Mouse (Mus musculus): ENCODE measurements around the gene Lamtor4.

The Lamtor4 gene

DNA sequence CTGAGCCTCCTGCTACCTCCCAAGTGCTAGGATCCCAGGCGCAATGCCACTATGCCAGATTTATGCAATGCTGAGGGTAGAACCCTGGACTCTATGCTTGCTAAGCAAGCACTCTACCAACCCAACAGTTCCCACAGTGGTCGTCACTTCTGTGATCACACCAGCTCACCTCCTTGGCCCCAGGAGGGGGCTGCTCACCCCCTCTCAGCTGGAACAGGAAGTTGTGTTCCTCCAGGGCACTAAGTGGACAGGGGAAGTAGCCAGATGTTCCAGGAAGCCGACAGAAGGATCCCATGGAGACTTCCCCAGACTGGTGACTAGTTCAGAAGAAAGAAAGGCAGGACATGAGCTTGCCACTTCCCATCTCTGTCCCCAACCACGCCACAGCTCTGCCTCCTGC lies 6.7 kb downstream of the Lamtor4 start:
- DNase-seq = no peak

DNA sequence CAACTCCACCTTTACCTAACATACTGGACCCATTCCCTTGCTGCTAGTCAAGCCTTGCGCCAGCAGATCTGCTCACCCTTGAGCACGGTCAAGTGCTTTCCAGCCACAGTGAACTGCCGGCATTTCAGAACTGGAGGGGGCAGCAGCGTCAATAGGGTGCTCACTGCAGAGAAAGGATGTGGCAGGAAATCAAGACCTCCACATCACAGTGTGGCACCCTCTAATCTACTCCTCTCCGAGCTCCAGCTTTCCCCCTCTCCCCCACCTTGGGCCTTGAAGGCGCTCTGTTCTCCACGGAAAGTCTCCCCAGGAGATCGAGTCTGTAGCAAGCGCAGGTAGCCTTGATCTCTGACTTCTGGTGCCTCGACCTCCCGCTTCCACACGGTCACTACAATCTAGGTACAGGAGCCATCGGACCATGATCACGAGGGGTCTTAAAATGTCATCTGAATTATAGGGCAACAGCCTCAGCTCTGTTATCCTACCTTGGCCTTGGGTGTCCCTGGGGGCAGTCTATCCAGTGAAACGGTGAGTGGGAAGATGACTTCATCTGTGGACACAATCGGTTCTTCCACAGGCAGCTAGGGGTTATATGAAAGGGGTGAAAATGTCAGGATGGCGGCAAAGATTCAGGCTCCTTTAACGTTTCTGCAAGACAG lies 7.4 kb downstream of the Lamtor4 start:
- no peak for DNase-seq

DNA sequence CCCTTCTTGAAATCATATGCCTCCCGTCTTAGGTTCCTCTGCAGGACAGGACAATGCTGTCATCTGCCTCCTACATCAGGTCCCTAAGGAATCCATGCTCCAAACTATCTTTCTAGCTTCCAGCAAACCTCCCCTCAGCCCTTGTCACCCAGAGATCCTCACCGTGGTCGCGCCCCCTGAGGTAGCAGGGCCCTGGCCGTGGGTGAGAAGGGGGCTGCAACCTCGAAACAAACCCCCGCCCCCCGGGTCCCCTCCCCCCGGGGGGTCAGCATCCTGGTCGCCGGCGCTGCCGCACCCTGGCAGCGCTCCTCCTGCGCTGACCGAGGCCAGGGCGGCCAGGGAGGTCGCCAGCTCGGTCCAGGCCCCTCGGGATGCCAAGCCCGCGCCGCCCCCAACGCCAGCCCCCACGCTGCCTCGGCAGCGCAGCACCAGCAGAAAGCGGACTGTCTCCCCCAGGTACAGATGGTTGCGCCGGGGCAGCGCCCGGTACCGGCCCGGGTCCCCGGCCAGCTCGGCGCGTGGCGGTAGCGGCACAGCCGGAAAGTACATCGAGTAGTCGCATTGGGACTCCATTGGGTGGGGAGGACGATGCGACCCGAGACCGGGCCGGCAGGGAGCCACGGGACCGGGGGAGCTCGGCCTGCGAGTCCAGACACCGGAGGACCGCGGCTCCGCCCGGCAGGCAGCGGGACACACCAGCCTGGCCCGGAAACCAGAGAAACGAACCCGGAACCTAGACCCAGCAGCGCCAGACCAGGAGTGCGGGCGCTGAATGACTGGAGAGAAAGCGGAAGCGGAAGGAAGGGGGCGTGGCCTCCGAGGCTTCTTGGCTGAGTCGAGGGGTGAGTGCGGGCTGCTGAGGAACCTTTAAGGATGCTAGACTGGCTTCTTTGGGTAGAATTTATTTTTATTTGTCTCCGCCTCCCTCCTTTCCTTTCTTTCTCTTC lies 8.3 kb downstream of the Lamtor4 start, which contains the start of gene BC037034:
Gene BC037034 (minus strand): TSS at position 774 of the 947 bp plus-strand sequence.
- DNase-seq = peak; percentile 93

DNA sequence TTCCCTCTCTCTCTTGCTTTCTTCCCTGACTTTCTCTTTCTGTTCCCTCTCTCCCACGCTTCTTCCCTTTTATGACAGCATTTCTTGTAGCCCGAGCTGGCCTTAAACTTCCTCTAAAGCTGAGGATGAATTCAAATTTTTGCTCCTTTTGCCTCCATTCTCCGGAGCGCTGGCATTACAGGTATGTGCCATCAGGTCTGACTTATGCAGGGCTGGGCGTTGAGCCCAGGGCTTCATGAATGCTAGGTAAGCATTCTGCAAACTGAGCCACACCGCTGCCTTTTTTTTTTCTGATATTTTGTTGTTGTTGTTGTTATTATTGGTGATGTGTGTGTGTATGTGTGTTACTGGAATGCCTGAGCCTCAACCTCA lies 8.9 kb downstream of the Lamtor4 start:
- no peak for DNase-seq

DNA sequence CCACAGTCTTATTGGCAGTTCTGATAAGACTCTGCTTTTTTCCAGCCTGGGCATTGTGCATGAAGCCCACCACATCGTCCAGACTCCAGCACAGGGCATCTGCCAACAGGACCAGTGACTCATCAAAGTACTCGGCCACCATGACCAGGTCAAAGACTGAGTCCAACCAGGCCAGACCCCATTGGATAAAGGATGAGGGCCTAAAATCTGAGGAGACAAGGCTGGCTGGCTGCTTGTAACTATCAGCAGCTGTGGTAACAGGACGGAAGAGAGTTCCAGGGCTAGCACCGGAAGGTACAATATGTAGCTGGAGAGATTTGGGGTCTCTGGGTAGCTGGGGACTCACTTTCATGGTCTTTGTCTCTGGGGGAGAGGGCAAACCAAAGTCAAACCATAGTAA lies 10.4 kb downstream of the Lamtor4 start:
- DNase-seq = no peak

DNA sequence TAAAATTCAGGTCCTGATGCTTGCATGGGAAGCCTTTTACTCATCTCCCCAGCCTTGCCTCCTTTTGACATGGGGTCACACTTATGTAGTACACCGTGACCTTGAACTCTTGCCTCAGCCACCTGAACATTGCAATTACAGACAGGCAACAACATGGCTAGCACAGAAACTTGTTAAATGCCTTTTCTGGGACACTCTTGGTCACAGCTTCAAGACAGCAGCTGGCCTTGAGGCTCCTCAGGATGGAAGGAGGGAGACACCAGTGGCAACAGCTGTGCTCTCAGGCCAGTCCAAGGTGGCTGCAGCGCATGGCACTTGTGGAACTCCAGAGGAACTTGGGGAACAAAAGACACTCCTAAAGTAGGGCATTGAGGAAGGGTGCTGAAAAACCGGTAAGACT lies 11.8 kb downstream of the Lamtor4 start:
- no peak for DNase-seq

DNA sequence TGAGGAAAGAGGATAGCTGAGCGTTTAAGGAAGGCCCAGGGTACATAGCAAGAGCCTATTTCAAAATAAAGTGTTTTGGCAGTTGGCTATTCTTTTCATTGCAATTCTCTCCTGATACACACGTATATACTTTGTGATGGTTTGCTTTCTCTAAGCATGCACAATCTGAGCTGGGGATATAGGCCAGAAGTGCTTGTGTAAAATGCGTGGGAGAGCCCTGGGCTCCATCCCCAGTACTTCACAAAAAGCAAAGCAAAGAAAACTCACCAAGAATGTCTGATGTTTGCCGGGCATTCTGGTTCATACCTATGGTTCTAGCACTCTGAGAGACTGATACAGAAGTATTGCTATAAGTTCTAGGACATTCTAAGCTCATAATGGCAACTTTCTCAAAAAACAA lies 13.7 kb downstream of the Lamtor4 start:
- DNase-seq = no peak

DNA sequence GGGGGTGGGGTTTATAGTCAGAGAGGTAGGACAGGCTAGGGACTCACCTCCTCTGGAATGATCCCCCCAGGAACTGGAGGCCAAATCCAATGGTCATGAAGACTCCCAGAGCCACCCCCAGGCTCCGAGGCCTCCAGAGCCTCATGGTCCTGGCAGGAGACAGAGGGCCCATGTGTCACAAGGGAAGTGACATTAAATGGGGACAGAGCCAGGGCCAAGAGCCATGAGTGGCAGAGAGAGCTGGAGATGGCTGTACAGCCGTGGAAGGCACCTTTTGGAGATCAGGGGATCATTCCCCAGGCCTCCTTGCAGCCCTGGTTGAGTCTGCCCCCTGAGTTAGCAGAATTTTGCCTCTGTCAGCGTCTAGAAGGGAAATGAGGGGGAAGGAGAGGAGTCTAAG lies 15.9 kb downstream of the Lamtor4 start:
- DNase-seq = no peak

DNA sequence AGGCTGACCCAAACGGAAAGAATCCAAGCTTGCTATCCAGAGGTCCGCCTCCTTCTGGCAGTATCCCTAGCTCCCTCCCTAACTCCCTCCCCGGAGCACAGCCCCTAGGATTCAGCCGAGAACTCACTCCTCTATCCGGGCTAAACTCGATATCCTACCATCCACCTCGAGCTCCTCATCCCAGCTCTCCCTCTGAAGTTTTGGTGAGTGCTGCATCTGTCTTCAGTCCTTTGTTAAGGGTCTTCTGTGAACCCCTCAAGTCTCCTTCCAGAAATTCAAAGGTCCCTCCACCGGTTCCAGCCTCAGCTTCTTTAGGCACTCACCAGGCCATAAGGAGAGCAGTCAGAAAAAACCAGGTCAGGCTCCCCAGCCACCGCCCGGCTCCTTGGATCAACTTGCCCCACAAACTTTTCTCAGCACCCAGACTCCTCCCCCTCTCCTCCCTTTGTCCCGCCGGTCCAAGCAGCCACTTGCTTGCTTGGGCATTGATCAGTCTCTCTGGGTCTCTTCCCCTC lies 17.2 kb downstream of the Lamtor4 start, which contains the start of gene Gal3st4:
Gene Gal3st4 (minus strand): TSS at position 432 of the 515 bp plus-strand sequence.
- no peak for DNase-seq

DNA sequence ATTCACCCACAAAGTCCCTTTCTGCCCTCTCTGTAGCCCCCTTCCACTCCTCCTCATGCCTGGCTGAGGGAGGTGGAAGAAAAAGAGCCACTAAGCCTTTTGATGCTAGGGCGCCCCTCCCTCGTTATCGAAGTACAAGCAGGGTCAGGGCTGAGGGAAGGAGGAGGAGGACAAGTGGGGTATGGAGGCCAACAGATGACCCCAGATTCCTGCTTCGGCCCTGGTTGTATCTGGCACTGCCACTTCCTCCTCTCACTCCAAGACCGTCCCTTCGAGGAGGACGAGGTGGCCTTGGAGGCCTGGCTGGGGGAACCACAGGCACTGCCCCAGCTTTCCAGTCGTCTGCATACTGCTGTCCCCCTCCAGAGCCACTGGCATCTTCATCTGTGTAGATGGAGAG lies 18.9 kb downstream of the Lamtor4 start:
- no peak for DNase-seq

DNA sequence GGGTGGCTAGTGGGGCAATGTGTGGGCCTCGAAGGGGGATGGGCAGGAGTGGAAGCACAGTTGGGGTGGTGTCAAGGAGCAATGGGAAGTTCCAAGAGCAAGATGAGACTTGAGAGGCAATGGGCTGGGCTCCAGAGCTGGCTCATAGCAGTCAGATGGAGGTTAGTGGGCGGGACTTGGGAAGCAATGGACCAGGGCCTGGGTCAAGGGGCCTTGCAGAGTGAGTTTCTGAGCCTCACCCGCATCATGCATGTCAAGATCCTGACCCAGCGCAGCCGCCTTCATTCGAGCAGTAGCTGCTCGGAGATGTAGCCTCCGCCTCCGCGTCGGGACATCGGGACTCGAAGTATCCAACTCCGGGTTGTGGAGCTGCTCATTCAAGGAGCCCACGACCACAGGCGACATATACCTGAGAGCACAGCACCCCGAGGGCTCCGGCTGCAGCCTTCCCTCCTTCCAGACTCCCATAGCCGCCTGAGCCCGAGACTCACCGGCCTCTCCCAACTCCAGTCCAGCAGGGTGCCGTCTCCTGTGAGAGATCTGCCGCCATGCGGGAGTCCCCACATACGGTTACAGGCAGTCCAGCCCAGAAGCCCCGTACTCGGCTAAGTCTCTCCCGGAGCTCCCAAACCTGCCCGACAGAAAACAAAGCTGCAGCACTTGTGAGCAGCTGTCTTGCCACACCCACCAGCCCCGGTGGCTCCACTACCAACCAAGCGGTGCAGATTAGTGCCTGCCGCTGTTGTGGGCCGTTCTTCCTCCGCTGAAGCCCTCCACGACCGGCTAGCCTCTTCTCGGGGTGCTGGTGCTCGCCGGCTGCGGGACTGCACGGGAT lies 20.2 kb downstream of the Lamtor4 start:
- no peak for DNase-seq

DNA sequence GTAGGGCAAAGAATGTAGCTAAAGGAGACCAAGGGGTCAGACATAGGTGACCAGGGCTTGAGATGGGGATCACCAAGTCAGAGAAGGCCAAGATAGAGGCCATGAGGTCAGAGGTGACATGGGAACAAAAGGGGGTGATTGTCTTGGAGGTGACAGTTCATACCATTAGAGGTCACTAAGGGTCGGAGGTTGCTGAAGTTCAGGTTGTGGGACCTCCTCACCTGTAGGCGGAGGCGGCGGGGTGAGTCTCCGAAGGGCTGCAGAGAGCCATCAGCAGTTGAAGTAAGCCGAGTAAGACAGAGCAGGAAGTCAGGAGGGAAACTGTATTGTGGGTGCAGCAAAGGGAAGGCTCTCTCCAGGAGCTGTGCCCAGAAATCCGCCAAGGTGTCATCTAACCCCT lies 22.7 kb downstream of the Lamtor4 start:
- no peak for DNase-seq

DNA sequence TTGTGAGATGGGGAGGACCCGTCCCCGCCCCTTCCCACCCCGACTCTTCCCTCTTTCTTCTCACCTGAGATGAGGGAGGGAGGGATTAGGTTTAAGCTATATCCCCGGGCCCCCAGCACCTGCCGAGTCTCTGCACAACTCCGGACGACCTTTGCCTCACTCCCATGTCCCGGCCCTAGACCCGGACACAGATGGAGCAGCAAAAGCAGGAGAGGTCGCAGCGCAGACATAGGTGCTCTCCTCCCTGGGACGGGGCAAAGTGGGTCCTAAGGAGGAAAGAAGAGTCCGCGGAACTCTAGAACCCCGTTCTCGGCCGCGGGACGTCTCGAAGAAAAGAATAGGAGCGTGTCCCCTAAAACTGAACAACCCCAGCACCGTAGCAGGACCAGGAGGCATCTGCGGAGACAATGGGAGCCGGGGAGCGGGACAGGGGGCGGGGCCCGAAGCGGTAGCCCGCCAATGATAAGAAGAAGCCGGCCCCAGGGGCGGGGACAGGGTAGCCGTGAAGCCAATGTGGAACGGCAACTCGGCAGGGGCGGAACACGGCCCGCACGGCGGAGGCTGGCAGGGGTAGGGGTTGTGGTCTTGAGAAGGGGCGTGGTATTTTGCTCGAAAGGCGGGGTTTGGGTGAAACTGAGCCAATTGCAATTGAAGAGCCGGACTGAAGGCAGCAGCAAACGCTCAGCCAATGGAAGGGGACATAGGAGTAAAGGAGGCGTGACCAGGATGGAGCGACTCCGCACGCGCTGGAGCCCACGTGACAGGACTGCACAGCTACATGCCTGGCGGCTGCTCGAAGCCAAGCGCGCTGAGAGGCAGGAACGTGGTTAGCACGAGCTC lies 24.5 kb downstream of the Lamtor4 start, which contains the start of the genes Gm43720, Gpc2 and Stag3:
Gene Gm43720 (minus strand): TSS at position 374 of the 840 bp plus-strand sequence.
Gene Gpc2 (minus strand): TSS at position 421 of the 840 bp plus-strand sequence.
Gene Stag3 (plus strand): TSS at position 656 of the 840 bp plus-strand sequence.
- peak; percentile 84 for DNase-seq

DNA sequence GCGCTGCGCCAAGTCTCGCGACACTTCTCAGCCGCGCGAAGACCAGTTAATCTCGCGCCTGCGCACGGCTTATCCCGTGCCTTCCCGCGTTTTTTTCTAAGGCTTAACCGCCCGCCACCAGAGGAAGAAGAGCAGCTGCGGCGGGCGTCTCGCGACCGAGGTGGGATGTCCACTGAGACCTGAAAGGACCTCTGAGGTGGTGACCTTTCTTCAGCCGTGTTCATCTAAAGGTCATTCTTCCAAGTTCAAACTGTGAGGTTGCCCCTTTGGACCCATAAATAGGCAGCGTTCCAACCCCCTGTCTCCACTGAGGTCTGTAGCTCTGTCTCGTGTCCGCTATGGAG lies 25.1 kb downstream of the Lamtor4 start:
- DNase-seq = no peak

DNA sequence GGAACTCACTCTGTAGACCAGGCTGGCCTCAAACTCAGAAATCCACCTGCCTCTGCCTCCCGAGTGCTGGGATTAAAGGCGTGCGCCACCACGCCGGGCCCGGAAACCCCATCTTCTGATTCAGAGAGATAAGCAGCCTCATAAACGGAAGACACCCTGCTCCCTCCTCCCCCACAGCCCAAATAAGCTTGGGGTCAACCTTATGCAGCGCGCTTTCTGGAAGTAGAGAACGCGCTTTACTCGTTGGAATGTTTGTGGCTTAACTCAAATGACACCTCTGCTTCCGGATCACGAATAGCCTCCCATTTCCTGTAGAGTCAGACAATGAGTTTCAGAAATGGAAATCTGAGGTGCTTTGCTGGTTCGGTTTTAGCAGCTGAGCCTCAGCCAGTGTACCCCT lies 25.5 kb downstream of the Lamtor4 start:
- no peak for DNase-seq

DNA sequence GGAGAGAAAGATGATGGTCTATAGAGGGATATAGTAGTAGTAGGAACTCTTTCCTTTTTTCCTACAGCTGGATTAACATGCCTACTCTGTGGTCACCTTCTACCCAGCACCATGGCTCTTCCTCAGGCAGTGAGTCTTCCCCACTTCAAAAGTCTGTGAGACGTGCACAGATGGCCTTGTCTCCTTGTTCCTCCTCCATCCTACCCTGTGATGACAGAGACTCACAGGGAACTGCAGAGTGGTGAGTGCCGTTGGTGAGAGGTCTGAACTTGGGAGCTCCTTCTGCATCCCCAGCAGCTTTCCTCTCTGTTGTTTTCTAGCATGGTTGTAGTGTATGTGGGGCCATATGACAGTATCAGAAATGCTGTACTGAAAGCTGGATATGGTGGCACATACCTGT lies 26.5 kb downstream of the Lamtor4 start:
- no peak for DNase-seq

DNA sequence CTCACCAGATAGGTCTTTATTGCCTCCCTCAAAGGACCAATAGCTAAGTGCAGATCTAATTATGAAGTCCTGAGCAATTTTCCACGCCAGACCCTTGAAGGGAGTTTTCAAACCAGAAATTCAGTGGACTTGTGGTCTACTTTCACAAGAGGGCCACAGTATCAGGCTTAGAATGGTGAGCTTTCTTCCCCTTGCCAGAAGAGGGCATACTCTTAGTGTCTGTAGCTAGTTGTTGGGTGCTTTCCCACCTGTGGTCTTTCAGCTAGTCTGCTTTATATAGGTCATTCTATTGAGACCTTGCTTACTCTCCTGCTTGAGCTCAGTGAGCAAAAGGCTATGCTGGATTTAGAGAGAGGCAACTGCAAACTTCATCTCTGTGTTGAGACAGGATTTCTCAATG lies 28.3 kb downstream of the Lamtor4 start:
- DNase-seq = no peak

DNA sequence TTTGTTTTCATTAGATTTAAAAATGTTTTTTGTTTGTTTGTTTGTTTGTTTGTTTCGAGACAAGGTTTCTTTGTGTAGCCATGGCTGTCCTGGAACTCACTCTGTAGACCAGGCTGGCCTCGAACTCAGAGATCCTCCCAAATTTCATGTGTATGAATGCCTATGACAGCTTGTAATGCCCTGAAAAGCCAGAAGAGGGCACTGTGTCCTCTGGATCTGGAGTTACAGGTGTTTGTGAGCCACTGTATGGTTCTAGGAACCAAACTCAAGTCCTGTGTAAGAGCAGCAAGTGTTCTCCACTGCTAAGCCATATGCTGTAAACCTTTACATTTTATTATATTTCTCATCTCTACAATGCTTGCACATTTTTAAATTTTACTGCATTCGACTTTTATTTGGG lies 32.6 kb downstream of the Lamtor4 start:
- no peak for DNase-seq

DNA sequence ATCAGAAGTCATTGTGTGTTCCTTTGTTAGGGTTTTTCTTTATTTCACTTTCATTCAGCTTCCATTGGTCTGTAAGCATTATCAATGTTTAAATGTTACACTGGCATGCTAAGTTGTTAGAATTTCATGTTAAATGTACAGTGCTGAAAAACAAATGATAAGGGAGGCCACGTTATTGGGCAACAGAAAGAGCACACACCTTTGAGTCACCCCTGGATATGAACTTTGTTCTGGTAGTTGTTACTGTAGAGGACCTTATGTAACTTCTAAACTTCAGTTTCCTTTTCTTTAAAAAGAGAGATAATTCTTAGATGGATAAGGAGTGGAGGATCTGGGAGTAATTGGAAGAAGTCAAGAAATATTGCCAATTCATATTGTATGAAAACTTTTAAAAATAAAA lies 36.4 kb downstream of the Lamtor4 start:
- DNase-seq = no peak

DNA sequence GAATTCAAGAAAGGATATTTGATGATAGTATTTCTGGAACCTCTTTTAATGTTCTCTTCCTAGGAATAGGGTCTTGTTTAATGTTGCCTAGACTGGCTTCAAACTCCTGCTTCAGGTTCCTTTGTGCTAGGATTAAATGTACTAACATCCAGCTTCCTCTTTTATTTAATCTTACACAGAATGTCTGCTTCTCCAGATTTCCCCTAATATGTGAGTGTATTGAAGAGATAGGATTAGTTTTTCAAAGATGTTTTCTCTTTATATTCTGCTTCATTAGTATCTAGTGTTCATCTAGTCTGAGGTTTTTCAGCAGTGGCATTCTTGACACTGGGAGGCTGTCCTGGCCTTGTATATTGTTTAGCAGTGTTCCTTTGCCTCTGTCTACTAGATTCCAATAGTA lies 38.9 kb downstream of the Lamtor4 start:
- no peak for DNase-seq

DNA sequence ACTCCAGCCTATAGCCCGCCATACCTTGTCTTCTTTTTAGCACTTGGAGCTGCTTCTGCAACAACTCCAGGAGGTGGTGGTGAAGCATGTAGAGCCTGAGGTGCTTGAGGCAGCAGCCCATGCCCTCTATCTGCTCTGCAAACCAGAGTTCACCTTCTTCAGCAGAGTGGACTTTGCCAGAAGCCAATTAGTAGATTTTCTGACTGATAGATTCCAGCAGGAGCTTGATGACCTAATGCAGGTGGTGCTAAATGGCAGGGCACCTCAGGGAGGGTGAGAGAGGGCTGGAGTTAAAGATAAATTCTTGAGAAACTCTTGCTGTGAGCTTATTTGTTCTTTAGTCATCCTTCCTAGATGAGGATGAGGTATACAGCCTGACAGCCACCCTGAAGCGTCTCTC lies 44.3 kb downstream of the Lamtor4 start:
- no peak for DNase-seq
